Mouse (Mus musculus): Measurements from ENCODE around the gene Snx22.

GRCm38 (mm10) chr9:66078493-66078892 lies 9.0 kb upstream of the Snx22 start:
- no peak for TF ChIP-seq GATA1 (IDR thresholded peaks at IDR 0.05; ENCODE audit: borderline replicate concordance, low read length)
- TF ChIP-seq FLI1 (IDR thresholded peaks at IDR 0.05; ENCODE audit: low read length): no peak

Measured in megakaryocyte, embryonic 14.5 days (primary cell).